Mouse (Mus musculus) B cell, adult (primary cell): ENCODE data around the gene Isyna1. TPM values are rescaled to one million over a fixed set of nuclear protein-coding genes. Genes with fewer than 3 reads are reported as not detected.

Experiments used
- total RNA-seq: library from RNA; stranded (reverse); gene quantifications from 4 replicates; pipeline ENCODE4 v1.2.4, GENCODE M21; 2023; ENCODE audit not compliant: inconsistent age

Gene Isyna1
- total RNA-seq, result 95.3 to 112 TPM (median 100 TPM) in 4 replicates

DNA sequence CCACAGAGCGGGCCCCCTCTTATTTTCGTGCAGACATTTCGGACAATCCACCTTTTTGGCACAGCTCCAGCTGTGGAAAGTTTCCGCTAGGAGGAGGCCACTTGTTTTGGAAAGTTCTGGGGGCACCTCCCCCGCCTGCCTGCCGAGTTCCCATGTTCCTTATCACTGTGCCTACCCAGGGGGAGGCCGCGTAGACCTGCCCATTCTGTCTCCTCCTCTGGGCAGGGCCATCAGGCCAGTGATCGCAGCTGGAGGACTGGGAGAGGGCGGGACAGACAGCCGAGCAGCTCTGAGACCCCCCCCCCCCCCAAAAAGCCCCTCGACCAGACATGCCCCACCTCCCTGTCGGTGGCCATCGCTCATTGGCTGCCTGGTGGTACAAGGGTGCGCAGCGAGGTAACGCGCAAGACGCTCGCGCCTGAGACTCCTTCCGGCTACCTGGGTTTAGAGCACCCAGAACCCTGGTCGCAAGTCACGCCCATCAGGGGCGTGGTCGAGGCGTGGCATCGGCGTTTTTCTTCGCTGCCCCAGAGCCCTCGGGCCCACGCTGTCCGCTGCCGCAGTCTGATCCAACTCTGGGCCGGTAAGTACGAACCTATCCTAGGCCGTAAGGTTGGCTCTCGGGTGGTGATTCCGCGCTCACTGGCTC, at the start of gene Isyna1:
Gene Isyna1, plus strand, starts transcription at position 413 of the 649 bp plus-strand sequence.

DNA sequence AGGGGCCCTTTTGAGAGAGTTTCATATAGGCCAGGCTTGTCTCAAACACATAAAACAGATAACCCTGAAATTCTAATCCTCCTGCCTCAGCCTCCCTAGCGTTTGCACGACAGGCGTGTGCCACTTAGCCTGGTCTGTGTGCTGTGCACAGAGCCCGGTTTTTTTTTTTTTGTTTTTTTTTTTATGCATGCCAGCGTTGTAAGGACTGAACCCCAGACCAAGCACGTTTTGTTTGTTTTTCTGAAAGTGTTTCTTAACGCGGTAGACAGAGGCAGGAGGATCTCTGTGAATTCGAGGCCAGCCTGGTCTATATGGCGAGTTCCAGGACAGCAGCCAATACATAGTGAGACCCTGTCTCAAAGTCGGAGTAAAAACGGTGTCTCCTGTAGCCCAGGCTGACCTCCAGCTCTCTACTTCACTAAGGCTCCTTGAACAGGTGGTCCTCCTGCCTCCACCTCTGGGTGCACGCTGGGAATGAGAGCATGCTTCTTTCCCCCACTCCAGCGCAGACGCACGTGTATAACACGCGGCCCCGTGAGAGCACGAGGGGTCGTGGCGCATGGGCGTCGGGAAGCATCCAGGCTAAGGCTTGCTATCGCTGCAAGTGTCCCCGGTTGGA, 14.7 kb downstream of the Isyna1 start, which contains the start of gene Ssbp4:
Gene Ssbp4, minus strand, starts transcription at position 124 of the 619 bp plus-strand sequence.

GRCm38 (mm10) chr8:70615894-70616293, 21.7 kb downstream of the Isyna1 start, which contains the start of gene Lrrc25:
Gene Lrrc25 (plus strand): TSS chr8:70616155.

DNA sequence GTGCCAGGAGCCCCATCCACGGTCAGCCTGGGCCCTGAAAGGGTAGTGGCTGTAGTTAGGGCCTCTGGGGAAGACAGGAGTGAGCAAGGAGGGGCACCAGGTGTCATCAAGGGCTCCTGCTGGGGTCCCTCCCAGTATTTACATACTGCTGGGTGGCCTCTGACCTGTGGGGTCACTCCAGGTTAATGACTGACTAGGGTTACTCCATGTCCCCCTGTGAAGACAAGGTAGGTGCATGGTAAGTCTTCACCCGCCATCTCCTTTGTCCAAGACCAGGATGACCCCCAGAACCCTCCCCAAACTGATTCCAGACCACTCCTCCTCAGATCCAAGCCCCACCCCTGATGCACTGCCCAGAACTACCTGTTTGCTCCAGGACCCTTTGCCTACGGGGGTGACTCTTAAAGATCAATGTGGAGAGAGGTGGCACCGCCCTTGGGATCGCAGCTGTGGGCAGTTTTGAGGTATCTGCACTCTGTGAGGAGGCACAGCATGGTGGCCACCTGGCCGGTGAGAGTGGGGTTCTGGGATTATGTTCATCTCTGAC, 38.2 kb downstream of the Isyna1 start, which contains the start of gene Gdf15:
Gene Gdf15, minus strand, starts transcription at position 111 of the 547 bp plus-strand sequence.

Other genes starting within 250 kb of the Isyna1 start
- 70.0 to 77.0 TPM (median 72.2 TPM) in 4 replicates for gene Upf1, start 241.1 kb upstream of the Isyna1 start, total RNA-seq
- 0.27 TPM in 1 of 4 replicates, not detected in the others for gene Comp, start 220.8 kb upstream of the Isyna1 start, total RNA-seq
- gene Crtc1, start 154.8 kb upstream of the Isyna1 start, total RNA-seq, result 22.3 to 28.4 TPM (median 23.9 TPM) in 4 replicates
- gene Klhl26, start 117.4 kb upstream of the Isyna1 start, total RNA-seq, result 7.3 to 8.5 TPM (median 7.7 TPM) in 4 replicates
- gene Tmem59l, start 107.0 kb upstream of the Isyna1 start, total RNA-seq, result not detected in 4 replicates
- gene Crlf1, start 101.2 kb upstream of the Isyna1 start, total RNA-seq, result 1.4 TPM in 1 of 4 replicates, not detected in the others
- 28.9 to 47.2 TPM (median 37.2 TPM) in 4 replicates for gene Rex1bd, start 87.6 kb upstream of the Isyna1 start, total RNA-seq
- 2,371 to 2,974 TPM (median 2,811 TPM) in 4 replicates for gene Uba52, start 83.6 kb upstream of the Isyna1 start, total RNA-seq
- gene Fkbp8, start 66.6 kb upstream of the Isyna1 start, total RNA-seq, result 246 to 268 TPM (median 258 TPM) in 4 replicates
- 54.8 to 67.2 TPM (median 60.8 TPM) in 4 replicates for gene Kxd1, start 66.4 kb upstream of the Isyna1 start, total RNA-seq
- gene Ell, start 54.9 kb upstream of the Isyna1 start, total RNA-seq, result 27.0 to 37.0 TPM (median 32.5 TPM) in 4 replicates
- 61.1 to 68.9 TPM (median 66.7 TPM) in 4 replicates for gene Ssbp4, start 14.5 kb downstream of the Isyna1 start, total RNA-seq
- gene Lrrc25, start 21.8 kb downstream of the Isyna1 start, total RNA-seq, result 4.0 to 6.8 TPM (median 5.4 TPM) in 4 replicates
- not detected in 4 replicates for gene Gdf15, start 38.1 kb downstream of the Isyna1 start, total RNA-seq
- gene Pgpep1, start 66.0 kb downstream of the Isyna1 start, total RNA-seq, result 7.3 to 13.8 TPM (median 11.9 TPM) in 4 replicates
- gene Lsm4, start 78.9 kb downstream of the Isyna1 start, total RNA-seq, result 110 to 142 TPM (median 130 TPM) in 4 replicates
- gene Jund, start 104.6 kb downstream of the Isyna1 start, total RNA-seq, result 2,155 to 2,567 TPM (median 2,406 TPM) in 4 replicates
- gene Iqcn, start 109.1 kb downstream of the Isyna1 start, total RNA-seq, result 40.3 to 68.5 TPM (median 46.5 TPM) in 4 replicates
- gene Gm3336, start 124.2 kb downstream of the Isyna1 start, total RNA-seq, result 0.87 to 2.4 TPM in 2 of 4 replicates, not detected in the others
- gene Pde4c, start 129.3 kb downstream of the Isyna1 start, total RNA-seq, result 2.7 to 6.0 TPM (median 3.9 TPM) in 4 replicates
- gene Rab3a, start 160.3 kb downstream of the Isyna1 start, total RNA-seq, result 8.1 to 11.7 TPM (median 10.3 TPM) in 4 replicates
- gene Mpv17l2, start 166.6 kb downstream of the Isyna1 start, total RNA-seq, result 23.5 to 28.2 TPM (median 25.8 TPM) in 4 replicates
- gene Pik3r2, start 182.3 kb downstream of the Isyna1 start, total RNA-seq, result 23.1 to 25.4 TPM (median 24.1 TPM) in 4 replicates
- gene Mast3, start 210.7 kb downstream of the Isyna1 start, total RNA-seq, result 195 to 225 TPM (median 218 TPM) in 4 replicates
- gene Il12rb1, start 214.1 kb downstream of the Isyna1 start, total RNA-seq, result 0.70 to 2.7 TPM (median 1.5 TPM) in 4 replicates
- 19.3 to 21.0 TPM (median 20.2 TPM) in 4 replicates for gene Arrdc2, start 245.3 kb downstream of the Isyna1 start, total RNA-seq